Mouse (Mus musculus) fibroblast of lung, adult 2 months (primary cell): ENCODE data around the gene Hdac8.
A peak's percentile ranks its signal among the peaks of the same experiment; 100 is the strongest.

Source experiments
- DNase-seq: peaks from one replicate; pipeline ENCODE4 v3.0.0-alpha.2; 2011; ENCODE audit warnings: low read depth

Hdac8 gene

GRCm38 (mm10) chrX:102339396-102340155, 165.6 kb downstream of the Hdac8 start:
- peak; percentile 44 for DNase-seq

GRCm38 (mm10) chrX:102319696-102320095, 185.5 kb downstream of the Hdac8 start:
- DNase-seq, result no peak

DNA sequence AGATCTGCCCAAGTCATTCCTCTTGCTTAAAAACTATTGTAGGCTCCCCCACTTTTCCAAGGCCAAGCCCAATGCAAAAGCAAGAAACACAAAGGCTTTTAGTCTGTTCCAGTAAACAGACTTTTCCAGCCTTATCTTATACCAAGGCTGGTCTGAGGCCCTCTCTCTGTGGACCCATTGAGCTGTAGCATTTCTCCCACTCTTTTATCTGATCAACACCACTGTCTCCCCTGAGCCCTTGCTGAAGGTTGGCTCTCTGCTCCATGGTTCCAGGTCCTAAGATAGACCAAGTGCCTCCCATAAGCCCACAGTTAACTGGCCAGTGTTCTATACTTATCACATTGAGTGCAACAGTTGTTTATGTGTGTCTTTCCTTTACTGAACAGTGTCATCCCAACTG, 185.9 kb downstream of the Hdac8 start:
- DNase-seq, result no peak

GRCm38 (mm10) chrX:102318782-102319181, 186.4 kb downstream of the Hdac8 start:
- no peak for DNase-seq

DNA sequence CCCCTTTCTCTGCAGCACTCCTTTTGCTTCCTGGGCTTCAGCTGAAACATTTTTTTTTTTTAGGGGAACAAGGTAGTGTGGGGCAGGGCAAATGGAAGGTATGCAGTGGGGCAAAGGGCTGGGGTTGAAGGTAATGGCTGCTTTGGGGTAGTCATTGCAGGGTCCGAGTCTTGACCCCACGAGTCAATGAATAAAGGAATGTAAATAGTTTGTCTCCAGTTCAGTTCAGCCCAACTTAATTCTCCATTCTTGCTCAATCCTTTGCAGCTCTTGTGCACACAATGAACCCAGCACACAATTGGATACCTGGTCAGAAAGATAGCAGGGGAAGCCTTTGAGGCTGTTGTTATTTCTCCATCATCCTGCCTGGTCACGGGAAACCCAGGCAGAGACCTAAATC, 194.0 kb downstream of the Hdac8 start:
- DNase-seq, result no peak

GRCm38 (mm10) chrX:102307511-102307910, 197.6 kb downstream of the Hdac8 start:
- DNase-seq, result peak; percentile 28

GRCm38 (mm10) chrX:102305806-102306205, 199.4 kb downstream of the Hdac8 start:
- DNase-seq, result no peak

DNA sequence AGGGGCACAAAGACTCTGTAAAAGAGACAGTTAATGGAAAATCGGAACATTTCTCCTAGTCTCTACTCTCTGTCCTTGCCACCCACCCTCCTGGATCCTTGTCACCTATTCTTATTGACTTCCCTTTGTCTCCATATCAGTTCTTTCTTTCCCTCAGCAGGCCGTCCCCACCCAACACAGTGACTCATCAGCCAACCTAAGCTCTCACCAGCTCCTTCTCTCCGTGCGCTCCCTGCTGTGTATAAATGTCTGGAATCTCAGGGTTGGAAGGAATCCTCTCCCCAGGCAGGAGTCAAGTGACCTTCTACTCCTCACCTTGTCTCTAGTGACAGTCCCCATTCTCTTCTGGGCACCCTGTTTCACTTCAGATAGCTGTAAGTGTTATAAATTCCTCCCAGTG, 200.2 kb downstream of the Hdac8 start:
- DNase-seq, result no peak

DNA sequence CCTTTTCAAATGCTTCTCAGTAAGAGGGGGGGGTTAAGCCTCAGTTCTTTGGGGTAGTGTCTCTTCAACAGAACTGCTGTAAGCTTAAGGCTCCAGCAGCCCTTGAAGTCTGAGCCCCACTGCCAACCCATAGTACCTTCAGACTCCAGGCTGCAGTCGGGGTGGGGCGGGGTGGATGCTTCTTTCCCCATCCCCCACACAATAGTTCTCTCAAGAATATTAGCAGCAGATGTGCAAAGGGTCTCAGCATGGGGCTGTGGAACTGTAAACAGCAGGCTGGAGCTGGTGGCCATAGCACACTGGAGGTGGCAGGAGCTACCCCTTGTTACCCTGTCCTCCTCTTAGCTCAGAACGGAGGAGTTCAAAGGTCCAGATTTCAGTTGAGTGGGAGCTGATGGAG, 202.7 kb downstream of the Hdac8 start:
- DNase-seq, result no peak

- DNase-seq, result no peak
These were observed 220.3 kb downstream of the Hdac8 start for GRCm38 (mm10) chrX:102284889-102285288.

DNA sequence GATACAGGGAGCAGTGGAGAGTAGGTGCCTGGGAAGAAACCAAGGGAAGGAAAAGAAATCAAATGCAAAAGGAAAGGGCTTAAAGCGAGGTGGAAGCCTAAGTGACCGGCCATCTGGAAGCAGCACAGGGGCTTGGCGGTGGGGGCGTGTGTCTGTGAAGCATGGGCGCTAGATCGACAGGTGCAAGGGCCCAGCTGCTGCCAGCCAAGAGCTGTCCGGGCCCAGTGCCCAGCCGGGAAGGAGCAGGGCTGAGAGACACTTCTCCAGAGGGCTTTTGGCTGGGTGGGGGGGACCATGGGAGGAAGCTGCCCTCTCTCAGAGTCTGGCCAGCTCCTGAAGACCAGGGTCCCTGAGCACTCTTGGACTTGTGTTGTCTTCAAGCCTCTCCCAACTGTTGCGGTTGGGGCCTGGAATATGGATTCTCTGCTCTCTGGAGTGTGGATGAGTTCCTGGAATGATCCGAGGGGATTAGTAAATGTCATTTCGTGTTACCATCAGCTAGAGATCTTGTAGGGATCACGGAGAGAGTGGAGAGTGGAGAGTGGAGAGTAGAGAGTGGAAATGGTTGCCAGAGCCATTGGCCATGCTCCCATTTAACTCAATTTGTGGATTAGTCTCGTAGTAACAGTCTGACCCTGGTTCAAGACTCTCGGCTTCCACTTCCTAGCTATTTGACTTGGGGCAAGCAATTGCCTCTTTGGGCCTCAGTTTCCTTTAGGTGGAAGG, 242.4 kb downstream of the Hdac8 start:
- no peak for DNase-seq

DNA sequence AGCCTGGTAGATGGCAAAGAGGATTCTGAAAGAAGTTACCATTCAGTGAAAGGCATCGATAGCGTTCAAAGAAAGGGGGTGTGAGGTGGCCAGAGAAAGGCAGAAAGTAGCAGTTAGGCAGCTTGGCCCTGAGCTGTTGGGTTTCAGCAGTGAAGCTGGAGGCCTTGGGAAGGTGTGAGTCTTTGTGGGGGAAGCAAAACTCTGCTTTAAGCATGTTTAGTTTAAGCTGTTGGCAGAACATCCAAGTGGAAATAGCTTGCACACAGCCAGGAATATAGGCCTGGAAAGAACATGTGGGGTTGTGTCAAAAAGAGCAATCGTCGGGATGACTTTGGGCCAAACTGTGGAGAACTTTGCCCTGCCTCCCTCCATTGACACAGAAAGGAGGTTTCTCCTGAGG, 245.4 kb downstream of the Hdac8 start:
- DNase-seq, result no peak

DNA sequence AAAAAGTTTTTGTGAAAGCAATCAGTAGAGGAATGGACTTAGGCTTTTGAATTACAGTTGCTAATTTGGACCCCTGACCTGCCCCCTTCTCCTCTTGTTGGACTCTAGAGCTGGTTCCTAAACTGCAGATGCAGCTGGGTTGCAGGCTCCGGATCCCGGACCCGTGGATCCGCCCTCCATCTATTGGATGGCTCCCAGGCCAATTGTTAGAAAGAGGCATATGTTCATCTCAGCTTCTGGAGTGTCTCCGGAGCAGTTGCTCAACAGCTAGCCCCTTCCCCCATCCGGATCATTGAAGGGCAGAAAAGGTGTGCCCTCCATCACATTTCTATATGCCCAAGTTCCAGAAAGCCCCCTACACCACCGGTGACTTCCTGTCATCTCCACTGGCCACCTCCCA, 251.3 kb downstream of the Hdac8 start:
- DNase-seq, result no peak

- DNase-seq, result no peak
These were observed 253.0 kb downstream of the Hdac8 start, which contains the start of gene Cited1 for GRCm38 (mm10) chrX:102251937-102252860. TSS of gene Cited1 (minus strand) at chrX:102252181.

DNA sequence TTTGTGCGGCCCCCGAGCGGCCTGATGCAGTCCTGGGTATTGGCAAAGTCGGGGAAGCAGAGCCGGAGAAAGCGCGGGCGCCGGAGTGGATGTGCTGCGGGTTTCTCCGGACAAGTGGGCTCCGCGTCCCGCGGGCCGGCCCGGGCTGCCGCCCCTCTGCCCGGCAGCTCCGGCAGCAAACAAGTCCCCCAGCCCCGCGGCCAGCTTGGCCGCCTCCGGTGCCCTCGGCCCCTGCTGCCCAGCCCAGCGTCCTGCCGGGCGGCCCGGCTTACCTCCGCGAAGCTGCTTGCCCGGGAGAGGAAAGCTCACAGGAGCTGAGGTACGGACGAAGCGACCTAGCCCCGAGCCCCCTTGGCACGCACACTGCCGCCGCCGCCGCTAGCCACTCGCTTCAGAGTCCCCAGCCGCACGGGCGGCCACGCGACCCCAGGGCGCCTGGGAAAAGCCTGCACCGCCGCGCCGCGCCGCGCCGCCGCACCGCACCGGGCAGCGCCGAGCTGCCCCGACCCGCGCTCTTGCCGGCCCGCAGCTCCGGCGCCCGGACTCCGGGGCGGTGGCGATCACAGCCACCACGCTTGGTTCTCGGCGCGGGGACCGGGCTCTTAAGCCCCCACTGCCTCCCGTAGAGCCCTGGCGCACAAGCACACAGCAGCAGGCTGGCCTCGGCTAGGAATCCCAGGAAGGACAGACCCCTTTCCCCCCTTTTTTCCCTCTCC, 253.8 kb downstream of the Hdac8 start:
- DNase-seq, result no peak

DNA sequence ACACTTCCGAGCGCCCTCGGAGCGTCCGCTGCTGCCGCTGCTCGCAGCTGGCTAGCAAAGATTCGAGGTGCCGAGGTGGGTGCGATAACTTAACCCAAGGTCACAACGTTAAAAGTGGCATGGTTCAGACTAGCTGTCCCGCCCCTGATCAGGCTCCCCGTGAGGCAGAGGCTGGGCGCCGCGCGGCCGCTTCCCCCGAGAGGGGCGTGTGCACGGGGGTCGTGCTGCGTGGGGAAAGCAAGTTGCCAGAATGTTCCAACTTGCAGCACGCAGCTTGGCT, 254.3 kb downstream of the Hdac8 start:
- DNase-seq, result no peak

- no peak for DNase-seq
These were observed 254.8 kb downstream of the Hdac8 start for GRCm38 (mm10) chrX:102250150-102250890.

GRCm38 (mm10) chrX:102244334-102244733, 260.8 kb downstream of the Hdac8 start:
- DNase-seq, result no peak
